Mouse (Mus musculus) kidney, postnatal 10 days (tissue): ENCODE measurements around the gene Il1rl2.

Experiments
- DNase-seq: peaks from one replicate; pipeline ENCODE4 v3.0.0; 2021; ENCODE audit warnings: mixed read lengths

The Il1rl2 gene

DNA sequence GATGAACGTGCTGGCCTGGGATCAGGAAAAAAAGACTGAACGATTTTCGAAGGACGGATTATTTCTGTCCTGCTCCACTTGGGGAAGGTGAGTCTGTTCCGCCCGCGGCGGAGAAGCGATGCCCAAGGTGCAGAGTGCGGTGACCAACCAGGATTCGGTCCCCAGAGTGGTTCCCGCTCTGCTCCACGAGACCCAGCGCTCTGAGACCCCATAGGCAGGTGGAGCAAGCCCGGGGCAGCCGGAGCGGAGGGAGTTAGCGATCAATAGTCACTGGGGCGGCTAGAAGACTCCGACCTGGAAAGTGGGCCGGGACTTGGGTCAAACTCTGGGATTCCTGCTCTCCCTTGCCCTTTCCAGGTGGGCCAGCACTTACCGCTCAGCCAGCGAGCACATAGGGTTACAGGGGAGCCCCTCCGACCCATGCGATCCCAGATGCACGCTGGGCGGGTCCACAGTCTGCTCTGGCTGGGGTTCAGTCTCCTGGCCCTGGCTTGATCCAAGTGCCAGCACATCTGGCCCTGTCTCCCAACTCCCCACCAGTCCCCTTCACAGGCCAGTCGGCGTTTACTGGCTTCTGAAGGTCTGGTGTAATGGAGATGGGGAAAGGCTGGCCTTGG is 1.4 kb downstream of the Il1rl2 start:
- DNase-seq = no peak

- no peak for DNase-seq
Observed at GRCm38 (mm10) chr1:40327604-40328003, 3.2 kb downstream of the Il1rl2 start.

- DNase-seq = no peak
Observed at GRCm38 (mm10) chr1:40329526-40329925, 5.1 kb downstream of the Il1rl2 start.

DNA sequence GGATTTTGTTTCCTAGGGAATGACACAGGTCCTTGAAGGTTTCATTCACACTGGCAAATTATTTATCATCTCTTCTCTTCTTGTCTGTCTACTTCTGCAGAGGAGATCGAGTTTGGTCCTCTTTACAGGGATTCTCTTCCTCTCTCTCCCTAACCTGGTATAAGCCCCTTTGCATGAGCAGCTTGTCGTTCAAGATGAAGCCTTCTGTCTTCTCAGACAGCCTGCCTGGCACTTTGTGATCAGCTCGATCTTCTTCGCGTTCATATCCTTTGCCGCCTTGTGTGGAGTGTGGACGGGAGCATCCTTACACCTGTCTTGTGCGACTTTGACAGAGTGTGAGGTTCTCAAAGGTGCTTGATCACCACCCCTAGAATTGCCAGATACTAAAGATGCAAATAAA is 5.8 kb downstream of the Il1rl2 start:
- no peak for DNase-seq

DNA sequence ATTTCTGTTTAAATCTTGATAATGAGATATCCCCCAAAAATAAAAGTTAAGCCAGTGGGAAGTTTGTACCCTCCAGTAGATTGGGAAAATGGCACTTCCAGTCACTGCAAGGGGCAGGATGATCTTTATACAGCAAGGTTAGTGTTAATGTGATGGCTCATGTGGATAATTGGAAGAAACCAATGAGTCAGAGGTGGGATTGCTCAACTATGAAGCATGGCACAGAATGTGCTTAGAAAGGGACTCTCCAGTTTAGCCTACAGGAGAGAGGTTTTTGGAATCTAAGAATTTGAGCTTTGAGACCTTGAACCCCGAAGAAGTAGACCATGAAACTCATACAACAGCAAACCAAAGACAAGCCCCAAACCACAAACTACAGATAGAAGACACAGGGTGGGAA is 14.9 kb downstream of the Il1rl2 start:
- DNase-seq = no peak

- no peak for DNase-seq
Observed at GRCm38 (mm10) chr1:40340102-40340501, 15.7 kb downstream of the Il1rl2 start.

GRCm38 (mm10) chr1:40352158-40352903 is 27.9 kb downstream of the Il1rl2 start:
- DNase-seq = no peak

DNA sequence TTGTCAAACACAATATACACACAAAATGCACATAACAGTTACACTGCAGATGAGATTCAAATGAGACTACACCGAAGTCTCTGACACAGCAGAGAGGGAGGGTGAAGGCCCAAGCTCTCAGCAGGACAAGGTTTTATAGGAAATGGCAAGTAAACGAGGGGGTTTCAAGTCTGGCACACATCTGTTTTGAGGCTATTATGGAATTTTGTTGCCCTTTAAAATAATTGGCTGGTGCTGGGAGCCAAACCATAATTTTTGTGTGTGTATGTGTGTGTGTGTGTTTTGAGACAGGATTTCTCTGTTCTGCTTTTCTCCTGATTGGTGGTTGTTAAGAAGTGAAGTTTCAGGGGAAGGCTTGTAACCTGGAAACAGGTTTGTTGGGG is 28.5 kb downstream of the Il1rl2 start:
- no peak for DNase-seq

- no peak for DNase-seq
Observed at GRCm38 (mm10) chr1:40354665-40355064, 30.3 kb downstream of the Il1rl2 start.

DNA sequence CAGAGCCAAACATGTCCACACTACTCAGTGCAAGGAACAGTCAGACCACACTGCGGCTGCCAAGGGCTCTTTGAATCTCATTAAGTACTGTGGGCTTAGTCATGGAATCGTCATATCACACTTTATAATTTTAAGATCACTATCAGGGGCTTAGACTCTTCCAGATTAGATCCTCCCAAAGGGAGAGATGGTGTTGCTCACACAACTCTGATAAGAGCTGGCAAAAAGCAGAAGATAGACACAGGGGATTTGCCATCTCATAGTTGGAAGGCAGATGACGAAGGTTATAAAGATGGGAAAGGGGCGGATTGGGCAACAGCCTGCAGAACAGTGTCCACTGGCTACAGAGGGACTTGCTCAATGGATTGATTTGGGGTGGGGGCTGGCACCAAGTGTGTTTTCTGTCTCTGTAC is 31.0 kb downstream of the Il1rl2 start:
- DNase-seq = no peak

DNA sequence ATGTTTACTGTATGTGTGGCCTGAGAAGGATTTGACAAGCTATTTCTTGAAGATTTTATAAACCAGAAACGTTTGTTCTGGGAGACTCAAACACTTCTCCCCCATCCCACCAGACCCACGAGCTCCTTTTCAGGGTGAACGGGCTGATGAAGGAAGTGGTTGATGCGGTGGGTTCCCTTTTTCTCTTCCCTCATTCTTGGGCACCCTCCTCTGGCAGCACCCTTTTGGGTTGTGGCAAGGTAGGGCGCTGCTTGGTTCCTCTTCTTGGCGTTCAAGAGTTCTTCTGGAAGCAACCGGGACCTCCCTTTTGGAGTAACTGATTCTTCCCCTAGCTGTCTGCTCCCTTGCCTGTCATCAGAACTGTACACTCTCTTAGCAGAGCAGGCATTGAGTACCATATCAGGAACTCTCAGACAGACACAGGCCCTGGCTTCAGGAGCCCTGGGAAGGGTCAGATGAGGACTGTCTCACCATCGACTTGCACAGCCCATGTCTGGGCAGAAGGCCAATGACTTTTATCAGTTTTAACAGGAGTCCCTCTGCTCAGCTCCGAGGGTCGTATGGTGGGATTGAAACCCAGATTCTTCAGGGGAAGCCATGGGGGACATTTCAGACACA is 31.6 kb downstream of the Il1rl2 start:
- DNase-seq = no peak

DNA sequence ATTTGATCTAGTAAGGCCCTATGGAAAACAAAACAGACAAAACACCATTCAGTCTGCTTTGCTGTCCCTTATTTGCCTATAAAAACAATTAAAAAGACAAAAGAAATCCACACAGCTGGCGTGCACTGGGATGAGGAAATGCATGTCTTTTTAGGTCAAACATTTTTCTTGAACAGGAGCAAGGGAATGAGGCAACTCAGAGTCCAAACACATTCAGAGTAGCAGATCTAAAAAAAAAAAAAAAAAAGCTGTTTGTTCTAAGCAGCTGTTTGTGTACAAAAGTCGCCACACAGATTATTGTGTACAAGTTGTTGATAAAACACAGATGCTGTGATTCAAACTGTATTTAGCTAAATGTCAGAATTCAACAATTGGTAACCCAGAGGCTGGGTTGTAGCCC is 33.5 kb downstream of the Il1rl2 start:
- DNase-seq = no peak

- DNase-seq = no peak
Observed at GRCm38 (mm10) chr1:40358351-40358750, 33.9 kb downstream of the Il1rl2 start.

- DNase-seq = no peak
Observed at GRCm38 (mm10) chr1:40358771-40359181, 34.4 kb downstream of the Il1rl2 start.

- DNase-seq = no peak
Observed at GRCm38 (mm10) chr1:40359731-40360130, 35.3 kb downstream of the Il1rl2 start.

DNA sequence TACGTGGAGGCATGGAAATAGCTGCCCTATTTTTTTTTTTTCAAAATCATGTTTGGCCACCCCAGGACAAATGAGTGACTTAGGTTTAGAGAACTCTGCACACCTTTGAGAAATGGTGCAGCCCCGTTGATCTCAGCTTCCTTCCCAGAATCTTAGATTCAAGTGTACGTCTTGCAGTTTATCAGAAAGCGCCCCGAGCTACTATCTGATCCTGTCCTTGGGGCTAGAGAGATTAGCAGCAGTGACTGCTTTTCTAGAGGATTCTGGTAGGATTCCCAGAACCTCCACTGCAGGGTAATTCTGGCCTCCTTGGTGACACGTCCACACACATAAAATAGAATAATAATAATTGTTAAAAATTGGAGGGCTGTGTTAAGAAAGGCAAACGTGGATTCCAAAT is 36.6 kb downstream of the Il1rl2 start:
- no peak for DNase-seq

- DNase-seq = no peak
Observed at GRCm38 (mm10) chr1:40361596-40361995, 37.2 kb downstream of the Il1rl2 start.

GRCm38 (mm10) chr1:40362784-40363183 is 38.4 kb downstream of the Il1rl2 start:
- DNase-seq = no peak

DNA sequence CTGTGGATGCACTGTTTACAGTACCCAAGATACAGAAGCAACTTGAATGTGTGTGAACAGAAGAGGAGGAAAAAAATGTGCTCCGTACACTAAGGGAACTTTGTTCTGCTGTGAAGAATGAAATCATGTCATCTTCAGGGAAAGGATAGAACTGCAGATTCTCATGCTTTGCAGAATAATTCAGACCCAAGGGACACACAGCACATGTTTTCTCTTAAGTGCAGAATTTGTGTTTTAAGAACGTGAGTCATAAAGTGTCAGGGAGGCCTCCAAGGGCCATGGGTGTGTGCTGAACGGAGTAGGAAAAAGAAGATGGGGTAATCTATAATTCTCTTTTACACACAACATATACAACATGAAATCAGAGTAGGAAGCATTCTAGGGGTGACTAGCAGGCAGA is 48.5 kb downstream of the Il1rl2 start:
- DNase-seq = no peak

DNA sequence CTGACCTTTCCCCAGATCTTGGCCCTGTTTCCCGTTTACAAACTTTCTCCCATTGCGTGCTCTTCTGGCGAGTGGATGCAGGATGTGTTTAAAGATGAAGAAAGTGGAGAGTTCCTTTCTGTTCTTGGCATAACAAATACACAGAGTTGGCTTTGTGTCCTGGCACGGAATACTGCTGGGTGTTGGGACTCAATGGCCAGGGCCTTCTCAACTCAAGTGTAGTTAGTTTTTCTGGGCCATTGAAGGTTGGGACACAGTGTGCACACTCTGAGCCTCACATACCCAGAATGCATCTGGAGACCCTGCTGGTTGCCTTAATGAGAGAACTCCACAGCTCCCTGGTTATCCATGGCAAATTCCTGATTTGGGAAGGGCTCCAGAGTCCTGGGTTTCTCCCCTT is 50.7 kb downstream of the Il1rl2 start:
- DNase-seq = no peak

- no peak for DNase-seq
Observed at GRCm38 (mm10) chr1:40376745-40377144, 52.3 kb downstream of the Il1rl2 start.

GRCm38 (mm10) chr1:40378794-40379193 is 54.4 kb downstream of the Il1rl2 start:
- peak; percentile 76 for DNase-seq

DNA sequence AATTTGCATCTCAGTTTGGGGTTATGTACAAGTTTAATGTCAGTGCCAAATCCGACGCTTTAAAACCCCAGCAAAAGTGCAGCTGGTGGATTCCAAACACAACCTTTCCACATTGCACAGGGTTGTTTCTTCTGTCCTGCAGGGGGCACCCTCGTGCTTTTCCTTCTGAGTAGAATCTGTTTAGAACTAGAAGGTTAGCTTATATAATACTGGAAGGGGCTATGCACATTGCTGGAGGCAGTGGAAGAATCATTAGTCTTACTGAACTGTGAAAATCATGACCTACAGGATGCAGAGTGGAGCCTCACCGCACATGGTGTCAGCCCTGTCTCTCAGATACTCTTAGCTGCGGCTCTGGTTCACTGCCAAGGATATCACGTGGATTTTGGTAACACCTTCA is 55.7 kb downstream of the Il1rl2 start:
- peak; percentile 84 for DNase-seq

GRCm38 (mm10) chr1:40380990-40381389 is 56.6 kb downstream of the Il1rl2 start:
- no peak for DNase-seq
